Mouse (Mus musculus) stomach, postnatal 0 days (tissue): Measurements from ENCODE around the gene Pex10. TPM values are rescaled to one million over a fixed set of nuclear protein-coding genes. Genes with fewer than 3 reads are reported as not detected.

ENCODE experiments used
- ATAC-seq: fragments of 200-750 bp; cut with Nextera tagmentation; 2 replicates; pipeline ENCODE4 v1.8.0; 2017; ENCODE audit not compliant: low FRiP score, low TSS enrichment
- DNase-seq: peaks from one replicate; pipeline ENCODE4 v3.0.0-alpha.2; 2016; ENCODE audit warnings: low spot score
- H3K27ac ChIP-seq: fragments of 300-500 bp; sonication (generic); replicated peaks from 2 replicates; pipeline ENCODE4 v1.5.1; 2014; ENCODE audit warnings: mild to moderate bottlenecking, control low read depth
- H3K27me3 ChIP-seq: fragments of 300-500 bp; sonication (generic); 2 replicates; pipeline ENCODE4 v1.6.1; 2014; ENCODE audit warnings: low read length; ENCODE audit not compliant: control insufficient read depth, insufficient read depth
- H3K36me3 ChIP-seq: fragments of 300-500 bp; sonication (generic); 2 replicates; pipeline ENCODE4 v1.6.1; 2014; ENCODE audit warnings: low read length, mixed read lengths; ENCODE audit not compliant: control insufficient read depth, insufficient read depth
- H3K4me1 ChIP-seq: fragments of 300-500 bp; sonication (generic); replicated peaks from 2 replicates; pipeline ENCODE4 v1.6.1; 2014; ENCODE audit warnings: antibody characterized with exemption; ENCODE audit not compliant: control insufficient read depth, insufficient read depth
- H3K4me2 ChIP-seq: fragments of 300-500 bp; sonication (generic); replicated peaks from 2 replicates; pipeline ENCODE4 v1.6.1; 2014; ENCODE audit warnings: low read depth, mild to moderate bottlenecking, control low read depth, moderate library complexity
- H3K4me3 ChIP-seq: fragments of 300-500 bp; sonication (generic); 2 replicates; pipeline ENCODE4 v1.5.1; 2014; ENCODE audit warnings: low read depth, low read length, control low read depth
- H3K9ac ChIP-seq: fragments of 300-500 bp; sonication (generic); 2 replicates; pipeline ENCODE4 v1.6.1; 2014; ENCODE audit warnings: mild to moderate bottlenecking, low read length, control low read depth, mixed read lengths
- H3K9me3 ChIP-seq: fragments of 300-500 bp; sonication (generic); 2 replicates; pipeline ENCODE4 v1.6.1; 2016; ENCODE audit warnings: low read length; ENCODE audit not compliant: control insufficient read depth
- CTCF ChIP-seq: IDR thresholded peaks from 2 replicates; pipeline ENCODE4 v1.5.1; 2016; ENCODE audit warnings: antibody characterized with exemption, low read depth, mild to moderate bottlenecking, moderate library complexity
- EP300 ChIP-seq: optimal IDR thresholded peaks from 2 replicates; pipeline ENCODE3; 2016; ENCODE audit warnings: antibody characterized with exemption
- WGBS: fragments of 180-500 bp; shearing (Covaris S2); extraction: QIAGEN DNeasy Blood & Tissue Kit; methylation state at CpG from one replicate; pipeline ENCODE4 v1.1.7; 2014; 5-methylcytosine and 5-hydroxymethylcytosine counted together
- polyA plus RNA-seq: library from polyadenylated mRNA; unstranded; fragments of >200 nt; fragmentation: Nextera tagmentation; extraction: Ambion mirVana; gene quantifications from 2 replicates; pipeline ENCODE4 v1.2.1, GENCODE M21; 2015

Gene Pex10
- polyA plus RNA-seq, 1 experiment from 2014 or later, result 10.3 TPM

DNA sequence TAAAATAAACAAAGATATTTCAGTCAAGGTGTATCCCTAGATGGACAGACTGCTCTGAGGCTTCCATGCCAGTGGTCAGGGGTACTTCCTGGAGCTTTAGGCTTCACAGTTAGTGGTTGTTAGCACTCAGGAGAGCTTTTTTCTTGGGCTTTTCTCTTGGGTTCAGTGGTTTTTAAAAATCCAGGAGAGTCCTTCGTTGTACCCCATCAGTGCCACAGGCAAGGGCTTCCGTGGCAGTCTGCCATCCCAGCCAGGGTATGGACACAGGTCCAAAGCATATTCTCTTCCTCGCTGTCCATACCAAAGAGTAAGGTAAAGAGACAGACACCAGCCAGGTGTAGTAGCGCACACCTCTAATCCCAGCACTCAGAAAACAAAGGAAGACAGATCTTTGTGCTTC is 23.3 kb downstream of the Pex10 start:
- 96% methylated on average over 4 of the region's 4 CpGs for WGBS
- ATAC-seq, result no peak

DNA sequence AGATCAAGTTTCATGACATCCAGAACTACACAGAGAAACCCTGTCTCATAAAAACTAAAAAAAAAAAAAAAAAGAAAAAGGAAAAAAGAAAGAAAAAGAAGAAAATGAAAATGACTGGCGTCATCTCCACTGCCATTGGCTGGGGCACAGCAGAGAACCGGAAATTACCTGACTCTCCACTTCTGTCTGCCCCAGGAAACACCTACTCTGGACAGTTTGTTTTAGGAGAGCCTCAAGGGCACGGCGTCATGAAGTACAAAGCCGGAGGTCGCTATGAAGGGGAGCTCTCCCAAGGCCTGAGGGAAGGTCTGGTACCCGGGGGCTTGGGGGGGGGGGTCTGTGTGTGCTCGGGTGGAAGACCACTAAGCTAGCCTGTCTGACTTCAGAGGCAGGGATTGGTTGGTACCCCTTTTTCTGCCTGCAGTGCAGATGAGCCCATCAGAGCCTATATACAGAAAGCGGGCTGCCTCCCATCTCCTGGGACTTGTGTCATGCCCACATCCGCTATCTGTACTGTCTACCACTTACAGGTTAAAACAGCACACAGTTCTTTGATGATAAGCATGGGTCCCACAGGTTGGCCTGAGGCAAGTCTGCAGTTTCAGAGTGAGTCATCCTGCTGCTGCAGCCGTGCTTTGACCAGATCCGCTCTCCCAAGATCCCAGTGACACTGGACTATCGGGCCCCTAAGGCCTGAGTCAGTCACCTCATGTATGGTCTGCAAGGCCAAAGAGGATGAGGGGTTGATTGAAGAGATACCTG is 24.1 kb downstream of the Pex10 start:
- H3K9me3 ChIP-seq, result no peaks in the 10 kb centered on the region
- no peak overlapping the region for H3K4me2 ChIP-seq
- 0 out of 2 replicates have a peak, but pooled peaks cover 2% of the 10 kb centered on the region for H3K36me3 ChIP-seq
- H3K4me1 ChIP-seq, result peaks cover 4% of the 10 kb centered on the region
- TF ChIP-seq EP300 (no peak), CTCF (no peak)
- H3K9ac ChIP-seq, result no peak overlapping the region
- H3K27me3 ChIP-seq, result no peaks in the 10 kb centered on the region
- no peak for ATAC-seq
- H3K4me3 ChIP-seq, result no peak overlapping the region
- 89% methylated on average over 13 of the region's 13 CpGs for WGBS
- no peak for DNase-seq
- H3K27ac ChIP-seq, result no peak overlapping the region

More for the DNA sequence above, 23.3 kb downstream of the Pex10 start:
- H3K9me3 ChIP-seq, result no peaks in the 10 kb centered on the region
- TF ChIP-seq CTCF, result no peak
- TF ChIP-seq EP300, result no peak
- peaks cover 4% of the 10 kb centered on the region for H3K4me1 ChIP-seq
- no peak overlapping the region for H3K4me3 ChIP-seq
- no peaks in the 10 kb centered on the region for H3K27me3 ChIP-seq
- H3K27ac ChIP-seq, result no peak overlapping the region
- no peak overlapping the region for H3K4me2 ChIP-seq
- H3K36me3 ChIP-seq, result 0 out of 2 replicates have a peak, but pooled peaks cover 2% of the 10 kb centered on the region
- no peak overlapping the region for H3K9ac ChIP-seq
- no peak for DNase-seq

DNA sequence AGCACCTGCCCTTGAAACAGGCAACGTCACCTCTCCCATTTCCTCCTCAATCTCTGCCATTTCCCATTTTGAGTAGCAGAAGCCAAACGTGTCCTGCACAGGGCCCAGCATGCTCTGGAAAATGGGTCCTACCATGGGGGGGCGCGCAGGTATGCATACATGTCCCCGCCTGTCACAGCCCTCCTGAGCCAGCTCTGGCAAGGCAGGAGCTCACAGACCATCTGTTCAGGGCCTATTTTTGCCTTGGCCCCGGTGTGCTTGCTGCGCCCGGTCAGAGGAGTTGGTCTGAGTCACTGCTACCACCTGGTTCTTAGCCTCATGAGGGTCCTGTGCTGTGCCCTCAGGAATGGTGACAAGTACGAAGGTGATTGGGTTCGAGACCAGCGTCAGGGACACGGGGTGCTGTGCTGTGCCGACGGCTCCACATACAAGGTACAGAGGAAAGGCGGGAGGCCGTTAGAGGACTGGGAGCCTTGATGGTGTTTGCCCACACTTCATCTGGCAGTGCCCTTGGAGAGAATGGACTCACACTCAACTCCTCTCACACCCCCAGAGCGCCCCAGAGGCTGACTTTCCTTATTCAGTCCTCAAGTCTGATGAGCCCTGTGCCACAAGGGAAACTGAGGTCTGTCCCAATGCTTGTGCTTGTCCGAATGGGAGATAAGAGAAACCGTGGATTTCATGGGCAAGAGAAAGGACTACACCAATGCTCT is 26.1 kb downstream of the Pex10 start:
- ATAC-seq, result no peak
- H3K27ac ChIP-seq, result 0 out of 2 replicates have a peak overlapping the region, but pooled peaks have one; percentile 18
- no peak overlapping the region for H3K4me2 ChIP-seq
- no peak overlapping the region for H3K9ac ChIP-seq
- no peak overlapping the region for H3K4me3 ChIP-seq
- H3K27me3 ChIP-seq, result no peaks in the 10 kb centered on the region
- H3K36me3 ChIP-seq, result 0 out of 2 replicates have a peak, but pooled peaks cover 2% of the 10 kb centered on the region
- 89% methylated on average over 19 of the region's 19 CpGs for WGBS
- no peaks in the 10 kb centered on the region for H3K4me1 ChIP-seq
- H3K9me3 ChIP-seq, result no peaks in the 10 kb centered on the region
- TF ChIP-seq CTCF, result no peak
- no peak for TF ChIP-seq EP300
- no peak for DNase-seq

DNA sequence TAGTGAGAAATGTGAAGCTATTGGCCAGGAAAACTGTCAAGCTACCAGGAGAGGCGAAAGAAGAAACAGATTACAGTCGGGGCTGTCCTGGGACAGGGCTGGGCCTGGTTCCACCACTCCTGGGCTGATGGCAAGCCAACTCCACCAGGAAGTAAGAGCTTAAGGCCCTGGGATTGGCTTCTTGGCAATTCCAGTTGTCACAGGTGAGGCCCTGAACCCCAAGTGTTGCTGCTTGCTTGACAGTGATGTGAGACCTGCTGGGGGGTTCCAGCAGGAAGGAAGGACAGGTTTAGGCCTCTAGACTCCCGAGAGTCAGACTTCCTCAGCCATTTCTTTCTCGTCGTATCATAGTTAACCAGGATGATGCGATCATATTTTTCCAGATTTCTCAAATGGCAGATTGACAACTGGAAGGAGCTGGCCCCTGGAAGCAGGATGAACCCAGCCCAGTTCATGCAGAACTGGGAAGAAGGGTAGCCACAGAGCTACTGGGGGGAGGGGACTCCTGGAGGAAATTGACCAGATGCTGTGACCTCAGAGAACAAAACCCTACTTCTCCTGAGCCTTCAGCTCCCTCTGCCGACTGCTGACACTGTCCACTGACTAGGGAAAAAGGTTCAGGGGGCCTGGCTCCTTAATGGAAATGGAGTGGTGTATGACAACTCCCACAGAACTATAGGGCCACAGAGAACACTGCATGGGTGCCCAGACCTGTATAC is 26.8 kb downstream of the Pex10 start:
- ATAC-seq, result no peak
- TF ChIP-seq EP300, result no peak
- TF ChIP-seq CTCF, result no peak
- DNase-seq, result no peak
- Histone ChIP-seq H3K27ac (0 out of 2 replicates have a peak overlapping the region, but pooled peaks have one; percentile 18), H3K36me3 (0 out of 2 replicates have a peak, but pooled peaks cover 2% of the 10 kb centered on the region), H3K4me2 (no peak overlapping the region), H3K4me1 (no peaks in the 10 kb centered on the region), H3K9ac (no peak overlapping the region), H3K9me3 (no peaks in the 10 kb centered on the region), H3K4me3 (no peak overlapping the region), H3K27me3 (no peaks in the 10 kb centered on the region)
- WGBS, result 73% methylated on average over 7 of the region's 7 CpGs

DNA sequence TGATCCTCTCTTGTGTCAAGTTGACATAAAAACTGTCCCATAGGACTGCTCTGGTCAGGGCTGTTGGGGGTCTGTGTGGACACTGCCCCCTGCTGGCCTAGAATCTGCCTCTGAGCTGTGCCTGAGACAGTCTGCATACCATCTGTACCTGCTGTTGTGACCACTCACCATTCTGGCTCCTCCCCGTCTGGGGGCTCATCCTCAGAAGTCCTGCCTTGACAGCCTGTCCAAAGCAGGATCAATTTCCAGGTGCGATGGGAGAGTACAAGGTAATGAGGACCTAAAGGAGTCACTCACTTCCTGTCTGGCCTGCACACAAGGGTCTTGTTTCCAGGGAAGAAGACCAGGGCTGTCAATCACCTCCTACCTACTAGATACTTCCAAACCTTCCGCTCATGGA is 27.7 kb downstream of the Pex10 start:
- H3K4me3 ChIP-seq, result no peak overlapping the region
- DNase-seq (peak; percentile 69), ATAC-seq (0 out of 2 replicates have a peak, but pooled peaks have one; percentile 30)
- 71% methylated on average over 3 of the region's 3 CpGs for WGBS
- no peaks in the 10 kb centered on the region for H3K27me3 ChIP-seq
- H3K27ac ChIP-seq, result no peak overlapping the region
- TF ChIP-seq CTCF (peak; percentile 78), EP300 (no peak)
- H3K4me2 ChIP-seq, result no peak overlapping the region
- no peaks in the 10 kb centered on the region for H3K9me3 ChIP-seq
- no peaks in the 10 kb centered on the region for H3K4me1 ChIP-seq
- 0 out of 2 replicates have a peak, but pooled peaks cover 2% of the 10 kb centered on the region for H3K36me3 ChIP-seq
- no peak overlapping the region for H3K9ac ChIP-seq
